Mouse (Mus musculus): ENCODE results near the gene Zc3h14. TPM values are rescaled to one million over a fixed set of nuclear protein-coding genes. Genes with fewer than 3 reads are reported as not detected.

The Zc3h14 gene
- polyA plus RNA-seq, 1 experiment from 2014 or later: 127 TPM

DNA sequence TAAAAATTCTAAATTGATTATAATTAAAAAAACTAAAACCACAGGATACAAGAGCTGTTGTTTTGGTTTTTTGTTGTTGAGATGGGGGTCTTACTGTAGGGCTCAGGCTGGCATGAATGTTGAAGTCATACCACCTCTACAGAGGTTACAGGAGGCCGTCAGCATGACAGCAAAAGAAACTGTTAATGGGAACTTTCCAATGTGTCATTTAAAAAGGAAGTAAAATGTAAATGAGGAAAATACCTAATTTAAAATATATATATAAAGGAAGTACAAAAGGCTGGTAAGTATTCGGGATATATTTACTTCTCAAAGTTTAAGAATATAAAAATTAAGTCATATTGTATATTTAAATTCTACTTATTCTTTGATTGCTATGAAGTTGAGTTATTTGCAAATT lies 88.7 kb downstream of the Zc3h14 start:
- no peak for TF ChIP-seq CTCF (IDR thresholded peaks at IDR 0.05)
- CTCF ChIA-PET: no interaction called here
- POLR2A ChIA-PET: no interaction called here
- no peak for ATAC-seq
- in situ Hi-C loops (cut with MboI; ENCODE audit: low pct_unique_long_range_greater_than_20kb): no loop called here
- DNase-seq (ENCODE audit: low read depth, low spot score): no peak
- no peaks in the 10 kb centered on the region for H3K27me3 ChIP-seq

Other genes with a start within 250 kb of the Zc3h14 start
- 3.3 TPM for gene Kcnk10, start 168.7 kb upstream of the Zc3h14 start, polyA plus RNA-seq (2021)
- 18.0 TPM for gene Spata7, start 118.8 kb upstream of the Zc3h14 start, polyA plus RNA-seq (2021)
- gene Ptpn21, start 9.6 kb upstream of the Zc3h14 start, polyA plus RNA-seq (2021): 28.2 TPM
- gene Eml5, start 154.5 kb downstream of the Zc3h14 start, polyA plus RNA-seq (2021): 6.2 TPM
- 35.1 TPM for gene Ttc8, start 173.6 kb downstream of the Zc3h14 start, polyA plus RNA-seq (2021)

All from Patski (cell line).